Mouse (Mus musculus): ENCODE measurements around the gene Zfp408.

Zfp408 gene

DNA sequence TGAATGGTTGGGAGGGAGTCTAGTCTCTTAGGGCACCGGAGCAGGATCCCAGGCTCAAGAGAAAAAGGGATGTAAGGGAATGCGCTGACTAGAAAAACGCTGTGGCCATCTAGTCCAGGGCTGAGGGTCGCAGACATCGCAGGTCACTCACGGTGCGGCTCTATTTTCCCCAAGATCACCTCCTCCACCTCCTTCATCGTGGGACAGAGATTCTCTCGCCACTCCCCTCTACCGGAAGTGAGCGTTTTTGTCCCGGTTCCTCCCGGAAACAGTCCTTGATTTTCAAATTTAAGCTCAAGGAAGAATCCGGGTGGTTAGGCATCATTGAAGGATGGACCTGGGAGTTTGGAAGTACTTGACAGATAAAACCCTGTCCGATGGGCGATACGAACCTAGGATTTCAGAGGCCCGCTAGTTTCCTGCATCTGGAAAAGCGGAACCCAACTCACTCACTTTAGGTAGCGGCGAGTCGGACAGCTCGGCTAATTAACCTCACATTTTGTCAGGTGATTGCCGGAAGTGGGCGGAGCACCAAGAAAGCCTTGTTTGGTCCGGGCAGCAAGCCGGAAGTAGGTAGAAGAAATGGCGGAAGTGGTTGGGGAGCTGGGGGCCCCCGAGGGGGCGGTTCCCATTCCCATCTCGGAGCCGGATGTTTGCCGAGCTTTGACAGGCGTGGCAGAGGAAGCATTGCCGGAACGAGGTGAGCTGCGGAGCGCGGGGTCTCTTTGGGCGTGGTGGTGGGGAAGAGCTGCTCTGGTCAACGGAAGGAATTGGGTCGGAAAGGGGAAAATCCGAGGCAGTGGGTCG is at the start of gene Zfp408, which contains the start of gene Arhgap1:
Zfp408 (minus strand) TSS at position 239 of the 807 bp plus-strand sequence.
Arhgap1 (plus strand) TSS at position 308 of the 807 bp plus-strand sequence.
- peak; percentile 99 for DNase-seq (ENCODE audit: low read depth, low spot score)

DNA sequence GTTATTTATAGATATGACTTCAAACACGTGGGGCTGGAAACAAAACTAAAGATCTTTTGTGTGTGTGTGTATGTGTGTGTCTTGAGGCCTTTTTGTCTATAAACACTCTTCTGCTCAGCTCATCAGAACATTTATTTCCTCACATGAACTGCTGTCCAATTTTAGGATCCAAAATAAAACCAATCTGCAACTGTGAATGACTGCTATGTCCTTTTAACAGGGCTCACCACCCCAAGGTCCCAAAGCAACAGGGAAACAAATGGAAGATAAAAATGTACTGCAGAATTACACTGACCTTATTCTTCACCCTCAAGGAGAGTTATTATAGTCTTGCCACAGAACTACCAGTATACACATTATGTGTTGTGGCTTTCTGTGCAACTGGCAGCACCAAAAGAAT is 49.6 kb upstream of the Zfp408 start:
- no peak for DNase-seq (ENCODE audit: low read depth, low spot score)

DNA sequence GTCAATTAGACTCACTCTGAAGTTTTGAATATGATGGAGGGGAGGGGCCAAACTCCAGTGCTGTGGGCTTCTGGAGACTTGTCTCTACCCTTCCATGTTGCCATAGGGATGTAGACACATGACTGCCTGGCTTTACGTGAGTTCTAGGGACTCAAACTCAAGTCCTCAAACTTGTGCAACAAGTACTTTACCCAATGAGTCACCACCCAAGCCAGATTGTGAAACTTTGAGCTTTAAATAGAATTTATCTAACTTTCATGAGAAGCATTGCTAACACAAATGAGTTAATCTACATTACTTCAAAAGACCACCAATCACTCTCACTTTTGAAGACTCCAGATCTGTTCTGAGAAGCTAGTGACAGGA is 46.6 kb upstream of the Zfp408 start:
- DNase-seq (ENCODE audit: low read depth, low spot score): no peak

- no peak for DNase-seq (ENCODE audit: low read depth, low spot score)
Observed at GRCm38 (mm10) chr2:91695436-91696224, 46.0 kb upstream of the Zfp408 start.

DNA sequence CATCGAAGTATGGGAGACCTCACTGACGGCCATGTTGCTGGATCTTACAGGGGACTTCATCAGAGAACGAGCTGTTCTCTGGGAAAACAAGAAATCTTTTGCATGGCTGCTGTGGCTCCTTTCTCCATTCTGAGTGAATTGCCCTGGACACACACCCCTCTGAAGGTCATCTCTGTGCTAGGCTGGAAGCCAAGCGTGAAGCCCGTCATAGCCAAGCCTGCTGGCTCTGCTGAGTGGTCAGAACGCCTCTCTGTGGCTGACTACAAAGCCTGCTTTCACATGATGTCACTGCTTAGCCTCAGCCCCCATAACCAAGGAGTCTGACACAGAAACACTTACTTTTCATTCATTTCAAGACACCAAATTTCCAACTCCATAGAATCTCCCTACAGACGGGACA is 39.9 kb upstream of the Zfp408 start:
- no peak for DNase-seq (ENCODE audit: low read depth, low spot score)

- no peak for DNase-seq (ENCODE audit: low read depth, low spot score)
Observed at GRCm38 (mm10) chr2:91683919-91684318, 34.3 kb upstream of the Zfp408 start.

DNA sequence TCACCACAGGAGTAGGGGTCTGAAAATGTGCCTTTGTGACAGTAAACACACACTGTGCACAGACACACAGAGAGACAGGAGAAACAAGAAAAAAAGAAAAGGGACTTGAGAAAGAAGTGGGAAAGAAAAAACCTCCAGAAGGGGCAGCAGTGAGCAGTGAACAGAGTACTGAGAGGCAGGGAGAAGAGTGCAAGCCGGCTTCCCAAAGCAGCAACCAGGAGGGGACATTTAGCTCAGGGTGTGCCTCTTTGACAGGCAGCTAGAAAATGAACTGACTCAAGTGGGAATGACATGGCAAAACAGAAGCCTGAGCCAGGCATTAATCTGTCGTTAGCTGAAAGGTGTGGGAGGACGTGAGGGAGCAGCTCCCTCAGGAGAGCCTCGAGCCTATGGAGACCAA is 33.3 kb upstream of the Zfp408 start:
- no peak for DNase-seq (ENCODE audit: low read depth, low spot score)

DNA sequence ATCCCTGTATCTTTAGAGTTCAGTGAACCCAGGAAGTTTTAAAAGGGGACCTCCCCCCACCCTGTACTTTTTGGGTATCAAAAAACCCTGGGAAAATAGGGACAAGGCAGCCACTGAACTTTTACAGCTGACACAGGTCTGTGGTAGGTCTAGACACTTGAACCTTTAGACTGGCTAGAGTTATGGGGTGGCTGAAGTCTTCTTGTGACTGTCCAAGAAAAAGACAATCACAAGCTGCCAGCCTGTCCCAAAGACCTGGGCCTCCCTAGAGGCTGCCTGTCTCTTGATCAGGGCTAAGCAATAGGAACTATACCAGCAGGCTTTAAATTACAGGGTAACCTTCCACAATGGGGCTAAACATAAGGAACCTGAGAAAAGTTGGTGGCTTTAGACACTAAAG is 27.4 kb upstream of the Zfp408 start:
- DNase-seq (ENCODE audit: low read depth, low spot score): no peak

DNA sequence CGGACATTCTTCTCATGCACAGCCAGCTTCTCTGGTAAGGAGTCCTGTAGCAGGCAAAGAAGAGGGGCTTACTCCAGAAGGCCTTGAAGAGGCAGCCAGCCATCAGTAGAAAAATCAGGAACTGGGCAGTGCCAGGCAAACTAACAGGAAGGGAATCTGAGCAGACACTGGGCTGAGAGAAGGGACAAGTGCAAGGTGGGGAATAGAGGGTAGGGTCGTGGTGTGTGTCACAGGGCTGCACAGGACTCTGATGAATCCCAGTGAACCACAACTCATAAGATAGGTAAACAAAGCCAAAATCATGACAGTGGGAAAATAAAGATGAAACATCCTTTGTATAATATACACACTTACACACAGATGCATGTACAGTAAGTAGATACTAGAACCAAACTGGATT is 26.8 kb upstream of the Zfp408 start:
- DNase-seq (ENCODE audit: low read depth, low spot score): no peak

GRCm38 (mm10) chr2:91674895-91675294 is 25.3 kb upstream of the Zfp408 start:
- no peak for DNase-seq (ENCODE audit: low read depth, low spot score)

DNA sequence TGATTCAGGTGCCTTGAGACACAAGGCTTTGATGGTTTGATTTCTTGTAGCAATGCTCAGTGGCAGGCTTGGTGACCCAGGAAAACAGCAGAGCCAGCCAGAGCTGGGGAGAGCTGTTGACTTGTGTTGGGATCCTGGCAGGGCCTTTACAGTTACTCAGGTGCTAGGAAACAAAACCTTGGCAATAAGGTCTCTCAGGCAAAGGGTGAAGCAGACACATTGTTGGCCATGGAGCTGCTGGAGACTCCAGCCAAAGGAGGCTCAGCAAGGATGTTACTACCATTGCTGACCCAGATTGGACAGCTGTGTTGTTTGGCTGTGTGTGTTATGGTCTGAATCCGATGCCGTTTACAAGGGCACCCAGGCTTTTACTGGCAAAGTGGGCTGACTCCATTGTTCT is 24.0 kb upstream of the Zfp408 start:
- no peak for DNase-seq (ENCODE audit: low read depth, low spot score)

DNA sequence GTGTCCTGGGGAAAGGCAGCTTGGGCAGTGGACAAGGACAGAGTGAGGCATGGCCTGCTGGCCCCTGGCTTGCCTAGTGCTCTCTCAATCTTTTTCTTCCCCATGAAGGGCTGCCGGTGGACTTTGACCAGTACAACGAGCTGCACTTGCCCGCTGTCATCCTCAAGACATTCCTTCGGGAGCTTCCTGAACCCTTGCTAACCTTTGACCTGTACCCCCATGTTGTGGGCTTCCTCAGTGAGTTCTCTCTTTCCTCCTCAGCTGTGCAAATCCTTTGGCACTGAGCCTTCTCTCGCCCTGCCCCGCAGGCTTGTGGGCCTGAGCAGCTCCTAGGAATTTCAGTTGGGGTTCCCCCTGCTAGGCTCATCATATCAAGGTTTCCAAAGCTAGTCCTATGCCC is 20.4 kb upstream of the Zfp408 start:
- DNase-seq (ENCODE audit: low read depth, low spot score): no peak

GRCm38 (mm10) chr2:91669326-91669725 is 19.7 kb upstream of the Zfp408 start:
- DNase-seq (ENCODE audit: low read depth, low spot score): no peak

DNA sequence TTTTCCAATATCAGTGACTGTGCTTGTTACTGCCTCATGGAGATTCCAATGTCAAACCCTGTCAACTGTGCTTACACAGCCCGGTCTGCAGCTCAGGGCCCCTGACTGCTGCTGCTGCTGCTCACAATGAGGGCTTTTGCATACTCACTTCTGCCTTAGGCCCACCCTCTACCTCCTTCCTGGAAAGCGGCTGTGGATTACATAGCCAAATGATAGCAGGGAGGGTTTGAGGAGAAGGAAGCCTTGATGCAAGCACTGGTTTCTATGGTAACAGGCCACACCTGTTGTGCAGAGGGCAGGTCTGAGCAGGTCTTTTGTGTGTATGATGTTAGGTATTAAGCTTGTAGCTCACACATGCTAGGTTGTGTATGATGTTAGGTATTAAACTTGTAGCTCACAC is 18.2 kb upstream of the Zfp408 start:
- no peak for DNase-seq (ENCODE audit: low read depth, low spot score)

- no peak for DNase-seq (ENCODE audit: low read depth, low spot score)
Observed at GRCm38 (mm10) chr2:91666386-91666910, 16.9 kb upstream of the Zfp408 start.

DNA sequence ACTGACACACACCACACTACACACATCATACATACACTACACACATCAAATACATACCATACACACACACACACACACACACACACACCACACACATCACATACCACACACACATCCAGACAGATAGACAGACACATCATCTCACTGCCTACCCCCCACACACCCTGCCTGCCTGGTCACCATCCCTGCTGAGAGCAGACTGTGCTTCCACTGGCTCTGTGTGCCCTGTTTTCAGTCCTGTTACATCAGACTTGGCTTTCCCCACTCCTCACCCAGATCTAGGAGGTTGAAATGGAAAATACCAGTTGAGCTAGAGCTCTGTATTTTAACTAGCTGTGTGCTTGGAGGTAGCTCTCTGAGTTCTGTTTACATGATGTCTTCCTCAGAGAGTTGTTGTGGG is 15.2 kb upstream of the Zfp408 start:
- DNase-seq (ENCODE audit: low read depth, low spot score): no peak

- DNase-seq (ENCODE audit: low read depth, low spot score): no peak
Observed at GRCm38 (mm10) chr2:91660981-91661380, 11.4 kb upstream of the Zfp408 start.

GRCm38 (mm10) chr2:91659657-91660056 is 10.1 kb upstream of the Zfp408 start:
- DNase-seq (ENCODE audit: low read depth, low spot score): no peak

- DNase-seq (ENCODE audit: low read depth, low spot score): no peak
Observed at GRCm38 (mm10) chr2:91656774-91657173, 7.2 kb upstream of the Zfp408 start.

DNA sequence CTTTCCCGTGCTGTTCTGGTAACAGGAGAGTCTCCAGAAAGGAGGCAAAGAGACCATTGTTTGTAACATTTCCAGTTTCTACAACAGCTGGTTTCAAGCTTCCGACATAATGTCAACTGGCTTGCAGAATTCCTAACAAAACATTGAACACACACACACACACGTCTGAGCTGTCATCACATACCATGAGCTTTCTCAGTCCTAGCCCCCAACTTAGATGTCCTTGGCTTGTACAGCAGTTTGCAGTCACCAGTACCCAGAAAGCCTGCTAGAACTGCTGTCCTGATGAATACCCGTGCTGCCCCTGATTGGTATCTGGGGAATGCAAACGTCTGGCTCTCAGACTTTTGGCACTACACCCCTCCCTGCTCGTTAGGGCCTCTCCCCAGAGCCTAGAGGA is 6.2 kb upstream of the Zfp408 start:
- DNase-seq (ENCODE audit: low read depth, low spot score): no peak

GRCm38 (mm10) chr2:91655388-91655787 is 5.8 kb upstream of the Zfp408 start:
- no peak for DNase-seq (ENCODE audit: low read depth, low spot score)

DNA sequence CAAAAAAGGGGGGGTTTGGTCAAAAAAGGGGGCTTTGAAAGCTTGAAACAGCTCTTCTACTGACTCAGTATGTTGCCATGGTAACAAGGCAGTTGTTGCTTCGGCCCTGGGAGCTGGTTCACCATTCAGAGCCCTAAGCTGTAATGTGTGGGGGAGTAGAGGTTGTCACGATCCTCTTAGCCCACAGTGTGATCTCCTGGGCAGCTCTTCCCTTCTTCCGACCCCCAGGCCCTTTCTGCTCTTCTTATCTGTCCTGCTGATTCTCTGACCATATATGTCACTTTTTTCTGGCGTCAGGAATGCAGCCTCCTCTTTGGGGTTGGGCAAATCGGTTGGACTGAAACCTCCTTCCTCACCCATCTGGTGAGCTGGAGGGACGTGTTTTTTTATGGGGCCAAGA is 3.3 kb upstream of the Zfp408 start:
- no peak for DNase-seq (ENCODE audit: low read depth, low spot score)

Data from retina, adult 2 months (tissue).